Mouse (Mus musculus) CH12.LX (cell line): Measurements from ENCODE around the gene Lrch1.

Experiments
- CTCF ChIP-seq, 2 experiments: IDR thresholded peaks in 1 of 2; conservative IDR thresholded peaks in 1 of 2; 2 replicates each; pipeline ENCODE4 v1.5.1; 2011 to 2012; ENCODE audit warnings: low read depth in 2 of 2, low read length in 2 of 2, improper control_type of control experiment in 1 of 2, inconsistent platforms in 1 of 2, mild to moderate bottlenecking in 1 of 2, moderate library complexity in 1 of 2
- JUN ChIP-seq: IDR thresholded peaks from 2 replicates; pipeline ENCODE4 v1.6.1; 2011; ENCODE audit warnings: low read depth, mild to moderate bottlenecking, low read length, improper control_type of control experiment, moderate library complexity; ENCODE audit not compliant: insufficient read depth
- KAT2A ChIP-seq: IDR thresholded peaks from 2 replicates; pipeline ENCODE4 v1.6.1; 2012; ENCODE audit warnings: low read length, improper control_type of control experiment, inconsistent platforms; ENCODE audit not compliant: insufficient replicate concordance
- RCOR1 ChIP-seq: conservative IDR thresholded peaks from 2 replicates; pipeline ENCODE4 v1.6.1; 2012; ENCODE audit warnings: low read depth, mild to moderate bottlenecking, inconsistent platforms, low read length, improper control_type of control experiment
- TCF12 ChIP-seq: IDR thresholded peaks from 2 replicates; pipeline ENCODE4 v1.6.1; 2014; ENCODE audit warnings: low read depth, mild to moderate bottlenecking, inconsistent platforms, low read length, improper control_type of control experiment

GRCm38 (mm10) chr14:74784243-74784934 lies 163.3 kb downstream of the Lrch1 start:
- TF ChIP-seq RCOR1 (no peak), TCF12 (no peak), CTCF (conservative IDR thresholded peaks at IDR 0.05 in 1 of 2, IDR thresholded peaks at IDR 0.05 in 1 of 2; ENCODE audit: low read depth in 2 of 2, low read length in 2 of 2) (no peak), KAT2A (no peak), JUN (no peak)
